8 mouse cellular contexts compared by ENCODE assay signal in genomic region chr6:88901471-88901870, GRCm38 (mm10). TPM values are rescaled to one million over a fixed set of nuclear protein-coding genes. Genes with fewer than 3 reads are reported as not detected.
DNase-seq lines count a peak whose midpoint lies in the region; ATAC-seq and TF ChIP-seq lines count a peak whose summit lies in the region.

No protein-coding gene starts in this region.

- TF ChIP-seq CTCF in layer of hippocampus, adult 2 months (conservative IDR thresholded peaks at IDR 0.05), result no peak

- peak overlapping the region; percentile 65 for H3K9ac ChIP-seq in embryonic facial prominence, embryonic 11.5 days (replicated peaks; ENCODE audit: low read length)
- H3K9ac ChIP-seq in intestine, embryonic 14.5 days (ENCODE audit: low read length), result peak overlapping the region; percentile 57

- no peak for ATAC-seq in embryonic facial prominence, embryonic 11.5 days (replicated peaks; ENCODE audit: insufficient number of reproducible peaks, low FRiP score, low TSS enrichment, low read depth)
- no peak for ATAC-seq in intestine, embryonic 14.5 days (replicated peaks; ENCODE audit: low FRiP score, low TSS enrichment, low read depth)

- no peaks in the 10 kb centered on the region for H3K27me3 ChIP-seq in embryonic facial prominence, embryonic 11.5 days (ENCODE audit: control insufficient read depth, insufficient read depth, low read length)
- no peaks in the 10 kb centered on the region for H3K27me3 ChIP-seq in intestine, embryonic 14.5 days (replicated peaks; ENCODE audit: control insufficient read depth, insufficient read depth, low read length)
- no peaks in the 10 kb centered on the region for H3K27me3 ChIP-seq in megakaryocyte, embryonic 14.5 days (replicated peaks)

- H3K4me3 ChIP-seq in layer of hippocampus, adult 2 months, result peak overlapping the region; percentile 98
- H3K4me3 ChIP-seq in embryonic facial prominence, embryonic 11.5 days (ENCODE audit: low read depth, low read length), result peak overlapping the region; percentile 70
- H3K4me3 ChIP-seq in intestine, embryonic 14.5 days (ENCODE audit: low read depth, low read length), result peak overlapping the region; percentile 93
- H3K4me3 ChIP-seq in megakaryocyte, embryonic 14.5 days (replicated peaks), result peak overlapping the region; percentile 96

- no peaks in the 10 kb centered on the region for H3K36me3 ChIP-seq in embryonic facial prominence, embryonic 11.5 days (replicated peaks; ENCODE audit: control insufficient read depth, insufficient read depth, low read depth, low read length)
- peaks cover 5% of the 10 kb centered on the region for H3K36me3 ChIP-seq in intestine, embryonic 14.5 days (ENCODE audit: control insufficient read depth, insufficient read depth, low read length)
- H3K36me3 ChIP-seq in megakaryocyte, embryonic 14.5 days (replicated peaks; ENCODE audit: low read length), result peaks cover 29% of the 10 kb centered on the region

- peak overlapping the region; percentile 95 for H3K27ac ChIP-seq in layer of hippocampus, adult 2 months
- peak overlapping the region; percentile 72; the same call in 1 of the 2 replicates for H3K27ac ChIP-seq in embryonic facial prominence, embryonic 11.5 days (replicated peaks; ENCODE audit: low read depth, low read length)
- peak overlapping the region; percentile 91 for H3K27ac ChIP-seq in intestine, embryonic 14.5 days (ENCODE audit: low read depth)

- WGBS in embryonic facial prominence, embryonic 11.5 days, result 6% methylated on average over 5 of the region's 5 CpGs
- 4% methylated on average over 5 of the region's 5 CpGs for WGBS in intestine, embryonic 14.5 days

- peaks cover 4% of the 10 kb centered on the region; the same call in 1 of the 2 replicates for H3K4me1 ChIP-seq in embryonic facial prominence, embryonic 11.5 days (ENCODE audit: control insufficient read depth, insufficient read depth, low read length)
- H3K4me1 ChIP-seq in intestine, embryonic 14.5 days (replicated peaks; ENCODE audit: control insufficient read depth, insufficient read depth, low read length), result peaks cover 25% of the 10 kb centered on the region
- H3K4me1 ChIP-seq in megakaryocyte, embryonic 14.5 days, result peaks cover 85% of the 10 kb centered on the region

- H3K4me2 ChIP-seq in embryonic facial prominence, embryonic 11.5 days (ENCODE audit: low read depth, low read length), result peak overlapping the region; percentile 80
- H3K4me2 ChIP-seq in intestine, embryonic 14.5 days (ENCODE audit: low read length), result peak overlapping the region; percentile 94

- no peak for DNase-seq in layer of hippocampus, adult 2 months (ENCODE audit: low spot score in 2 of 2)
- no peak for DNase-seq in layer of hippocampus, adult 9-11 months
- peak; percentile 19 for DNase-seq in embryonic facial prominence, embryonic 11.5 days (ENCODE audit: low spot score)
- DNase-seq in intestine, embryonic 14.5 days (ENCODE audit: low spot score), result no peak
- no peak for DNase-seq in cerebellum, adult 11 months
- DNase-seq in adrenal gland, postnatal 4 days (ENCODE audit: low spot score in 2 of 2), result no peak
- DNase-seq in right cerebral cortex, postnatal 14 days, result no peak

- no peaks in the 10 kb centered on the region for H3K9me3 ChIP-seq in embryonic facial prominence, embryonic 11.5 days (replicated peaks; ENCODE audit: control insufficient read depth, low read length)
- H3K9me3 ChIP-seq in intestine, embryonic 14.5 days (ENCODE audit: control insufficient read depth, low read length), result no peaks in the 10 kb centered on the region
- no peaks in the 10 kb centered on the region for H3K9me3 ChIP-seq in megakaryocyte, embryonic 14.5 days

RNA-seq across cellular contexts. Expression of gene Tpra1, which starts 0.6 kb away (rescaled TPM):
- total RNA-seq in layer of hippocampus, adult 2 months (2021), result 10 to 100 TPM; 48.6 to 51.1 TPM
- polyA plus RNA-seq in embryonic facial prominence, embryonic 11.5 days (2014; fragmentation: Nextera tagmentation; extraction: Ambion mirVana), result 41.0 and 45.0 TPM in 2 replicates
- polyA plus RNA-seq in intestine, embryonic 14.5 days (2014; fragmentation: Nextera tagmentation; extraction: Ambion mirVana), result 54.0 and 59.6 TPM in 2 replicates
- 102 and 155 TPM in 2 replicates for polyA plus RNA-seq in megakaryocyte, embryonic 14.5 days (2012; ENCODE audit: insufficient read depth, low replicate concordance)
- 100 to 1,000 TPM; 112 to 121 TPM for total RNA-seq in adrenal gland, postnatal 4 days (2021)

RNA-seq across cellular contexts. Expression of gene Mcm2, which starts 2.9 kb away (rescaled TPM):
- total RNA-seq in layer of hippocampus, adult 2 months (2021), result 1 to 10 TPM; 5.7 to 7.4 TPM
- 202 and 203 TPM in 2 replicates for polyA plus RNA-seq in embryonic facial prominence, embryonic 11.5 days (2014; fragmentation: Nextera tagmentation; extraction: Ambion mirVana)
- polyA plus RNA-seq in intestine, embryonic 14.5 days (2014; fragmentation: Nextera tagmentation; extraction: Ambion mirVana), result 139 and 152 TPM in 2 replicates
- 133 and 188 TPM in 2 replicates for polyA plus RNA-seq in megakaryocyte, embryonic 14.5 days (2012; ENCODE audit: insufficient read depth, low replicate concordance)
- total RNA-seq in adrenal gland, postnatal 4 days (2021), result 10 to 100 TPM; 69.6 to 83.3 TPM

RNA-seq across cellular contexts. Expression of gene Podxl2, which starts 26.6 kb away (rescaled TPM):
- 100 to 1,000 TPM; 160 to 165 TPM for total RNA-seq in layer of hippocampus, adult 2 months (2021)
- 56.8 and 71.1 TPM in 2 replicates for polyA plus RNA-seq in embryonic facial prominence, embryonic 11.5 days (2014; fragmentation: Nextera tagmentation; extraction: Ambion mirVana)
- 68.0 and 71.4 TPM in 2 replicates for polyA plus RNA-seq in intestine, embryonic 14.5 days (2014; fragmentation: Nextera tagmentation; extraction: Ambion mirVana)
- polyA plus RNA-seq in megakaryocyte, embryonic 14.5 days (2012; ENCODE audit: insufficient read depth, low replicate concordance), result 1.2 and 3.2 TPM in 2 replicates
- 10 to 100 TPM; 60.1 to 62.8 TPM for total RNA-seq in adrenal gland, postnatal 4 days (2021)

RNA-seq across cellular contexts. Expression of gene Abtb1, which starts 59.7 kb away (rescaled TPM):
- total RNA-seq in layer of hippocampus, adult 2 months (2021), result 10 to 100 TPM; 33.4 to 37.1 TPM
- polyA plus RNA-seq in embryonic facial prominence, embryonic 11.5 days (2014; fragmentation: Nextera tagmentation; extraction: Ambion mirVana), result 13.7 and 16.5 TPM in 2 replicates
- 21.8 and 23.0 TPM in 2 replicates for polyA plus RNA-seq in intestine, embryonic 14.5 days (2014; fragmentation: Nextera tagmentation; extraction: Ambion mirVana)
- 33.5 and 113 TPM in 2 replicates for polyA plus RNA-seq in megakaryocyte, embryonic 14.5 days (2012; ENCODE audit: insufficient read depth, low replicate concordance)
- 10 to 100 TPM; 44.2 to 46.2 TPM for total RNA-seq in adrenal gland, postnatal 4 days (2021)

Comparison
In these comparisons a context has a peak if more than half of its experiments do, and no peak if none do; other contexts are left out.
1. RNA of gene Podxl2, which starts 26.6 kb away (polyA plus RNA-seq): 68.0 to 71.4 TPM in intestine, embryonic 14.5 days and 56.8 to 71.1 TPM in embryonic facial prominence, embryonic 11.5 days; 1.2 to 3.2 TPM in megakaryocyte, embryonic 14.5 days; every median in the first group is over 10 times any median in the second.
2. Peak in every context shown above with its lines, with median percentiles within 50 percentile points of each other: H3K27ac ChIP-seq and H3K4me3 ChIP-seq.